Mouse (Mus musculus): ENCODE measurements around the gene Csnk1d. TPM values are rescaled to one million over a fixed set of nuclear protein-coding genes. Genes with fewer than 3 reads are reported as not detected.

Gene Csnk1d
- polyA plus RNA-seq, 1 experiment from 2014 or later = 154 TPM

- Histone ChIP-seq H3K27ac (no peak overlapping the region), H3K27me3 (no peaks in the 10 kb centered on the region), H3K4me3 (replicated peaks) (no peak overlapping the region), H3K9me3 (no peaks in the 10 kb centered on the region), H3K36me3 (peaks cover 48% of the 10 kb centered on the region), H3K4me1 (replicated peaks) (peaks cover 28% of the 10 kb centered on the region), H3K9ac (replicated peaks) (no peak overlapping the region), H3K4me2 (no peak overlapping the region)
- no peak for ATAC-seq (ENCODE audit: insufficient number of reproducible peaks, insufficient read depth, low FRiP score, low TSS enrichment, low read depth)
- WGBS = 88% methylated on average over 3 of the region's 3 CpGs
Observed at GRCm38 (mm10) chr11:120987608-120988007, 3.5 kb downstream of the Csnk1d start.

- no peaks in the 10 kb centered on the region for H3K9me3 ChIP-seq
- H3K27ac ChIP-seq = no peak overlapping the region
- no peak for ATAC-seq (ENCODE audit: insufficient number of reproducible peaks, insufficient read depth, low FRiP score, low TSS enrichment, low read depth)
- H3K36me3 ChIP-seq = peaks cover 76% of the 10 kb centered on the region
- no peak overlapping the region for H3K9ac ChIP-seq (replicated peaks)
- no peaks in the 10 kb centered on the region for H3K27me3 ChIP-seq
- H3K4me3 ChIP-seq (replicated peaks) = no peak overlapping the region
- WGBS = 78% methylated on average over 4 of the region's 4 CpGs
- peaks cover 17% of the 10 kb centered on the region for H3K4me1 ChIP-seq (replicated peaks)
- no peak overlapping the region for H3K4me2 ChIP-seq
Observed at GRCm38 (mm10) chr11:120984448-120985330, 6.4 kb downstream of the Csnk1d start.

GRCm38 (mm10) chr11:120982459-120982858, 8.7 kb downstream of the Csnk1d start:
- no peak overlapping the region for H3K9ac ChIP-seq (replicated peaks)
- no peaks in the 10 kb centered on the region for H3K27me3 ChIP-seq
- H3K9me3 ChIP-seq = no peaks in the 10 kb centered on the region
- no peak overlapping the region for H3K4me2 ChIP-seq
- peaks cover 98% of the 10 kb centered on the region for H3K36me3 ChIP-seq
- H3K4me3 ChIP-seq (replicated peaks) = no peak overlapping the region
- no peak for ATAC-seq (ENCODE audit: insufficient number of reproducible peaks, insufficient read depth, low FRiP score, low TSS enrichment, low read depth)
- H3K4me1 ChIP-seq (replicated peaks) = peaks cover 2% of the 10 kb centered on the region; the same call in 1 of the 2 replicates
- no peak overlapping the region for H3K27ac ChIP-seq

- H3K36me3 ChIP-seq = peaks cover 98% of the 10 kb centered on the region
- ATAC-seq (ENCODE audit: insufficient number of reproducible peaks, insufficient read depth, low FRiP score, low TSS enrichment, low read depth) = no peak
- H3K4me3 ChIP-seq (replicated peaks) = no peak overlapping the region
- no peak overlapping the region for H3K9ac ChIP-seq (replicated peaks)
- H3K9me3 ChIP-seq = no peaks in the 10 kb centered on the region
- H3K27me3 ChIP-seq = no peaks in the 10 kb centered on the region
- H3K4me1 ChIP-seq (replicated peaks) = no peaks in the 10 kb centered on the region; the same call in 1 of the 2 replicates
- H3K27ac ChIP-seq = no peak overlapping the region
- no peak overlapping the region for H3K4me2 ChIP-seq
- 92% methylated on average over 4 of the region's 4 CpGs for WGBS
Observed at GRCm38 (mm10) chr11:120981661-120982060, 9.5 kb downstream of the Csnk1d start.

- 92% methylated on average over 9 of the region's 9 CpGs for WGBS
- H3K9me3 ChIP-seq = no peaks in the 10 kb centered on the region
- peaks cover 96% of the 10 kb centered on the region for H3K36me3 ChIP-seq
- H3K4me2 ChIP-seq = no peak overlapping the region
- H3K27me3 ChIP-seq = no peaks in the 10 kb centered on the region
- no peak overlapping the region for H3K4me3 ChIP-seq (replicated peaks)
- H3K9ac ChIP-seq (replicated peaks) = no peak overlapping the region
- no peaks in the 10 kb centered on the region; the same call in 1 of the 2 replicates for H3K4me1 ChIP-seq (replicated peaks)
- no peak overlapping the region for H3K27ac ChIP-seq
- no peak for ATAC-seq (ENCODE audit: insufficient number of reproducible peaks, insufficient read depth, low FRiP score, low TSS enrichment, low read depth)
Observed at GRCm38 (mm10) chr11:120980427-120981035, 10.6 kb downstream of the Csnk1d start.

GRCm38 (mm10) chr11:120979711-120980426, 11.3 kb downstream of the Csnk1d start:
- Histone ChIP-seq H3K36me3 (peaks cover 96% of the 10 kb centered on the region), H3K9ac (replicated peaks) (no peak overlapping the region), H3K4me3 (replicated peaks) (no peak overlapping the region), H3K4me1 (replicated peaks) (no peaks in the 10 kb centered on the region; the same call in 1 of the 2 replicates), H3K9me3 (no peaks in the 10 kb centered on the region), H3K27ac (no peak overlapping the region), H3K4me2 (no peak overlapping the region), H3K27me3 (no peaks in the 10 kb centered on the region)
- 84% methylated on average over 8 of the region's 8 CpGs for WGBS
- ATAC-seq (ENCODE audit: insufficient number of reproducible peaks, insufficient read depth, low FRiP score, low TSS enrichment, low read depth) = no peak

GRCm38 (mm10) chr11:120973318-120973717, 17.8 kb downstream of the Csnk1d start:
- no peaks in the 10 kb centered on the region for H3K4me1 ChIP-seq (replicated peaks)
- H3K9ac ChIP-seq (replicated peaks) = no peak overlapping the region
- no peak overlapping the region for H3K4me2 ChIP-seq
- no peak overlapping the region for H3K27ac ChIP-seq
- H3K9me3 ChIP-seq = no peaks in the 10 kb centered on the region
- 88% methylated on average over 6 of the region's 6 CpGs for WGBS
- no peak for ATAC-seq (ENCODE audit: insufficient number of reproducible peaks, insufficient read depth, low FRiP score, low TSS enrichment, low read depth)
- peaks cover 98% of the 10 kb centered on the region for H3K36me3 ChIP-seq
- H3K27me3 ChIP-seq = no peaks in the 10 kb centered on the region
- H3K4me3 ChIP-seq (replicated peaks) = no peak overlapping the region

- no peak for ATAC-seq (ENCODE audit: insufficient number of reproducible peaks, insufficient read depth, low FRiP score, low TSS enrichment, low read depth)
- H3K4me1 ChIP-seq (replicated peaks) = peaks cover 3% of the 10 kb centered on the region; the same call in 1 of the 2 replicates
- no peak overlapping the region for H3K9ac ChIP-seq (replicated peaks)
- peaks cover 100% of the 10 kb centered on the region for H3K36me3 ChIP-seq
- H3K4me3 ChIP-seq (replicated peaks) = no peak overlapping the region
- WGBS = 92% methylated on average over 5 of the region's 5 CpGs
- H3K27ac ChIP-seq = no peak overlapping the region
- no peak overlapping the region for H3K4me2 ChIP-seq
- H3K27me3 ChIP-seq = no peaks in the 10 kb centered on the region
- no peaks in the 10 kb centered on the region for H3K9me3 ChIP-seq
Observed at GRCm38 (mm10) chr11:120971237-120971636, 19.9 kb downstream of the Csnk1d start.

- Histone ChIP-seq H3K27me3 (no peaks in the 10 kb centered on the region), H3K4me2 (no peak overlapping the region), H3K4me1 (replicated peaks) (peaks cover 9% of the 10 kb centered on the region), H3K4me3 (replicated peaks) (no peak overlapping the region), H3K9ac (replicated peaks) (no peak overlapping the region), H3K36me3 (peaks cover 100% of the 10 kb centered on the region), H3K27ac (no peak overlapping the region), H3K9me3 (no peaks in the 10 kb centered on the region)
- 95% methylated on average over 5 of the region's 5 CpGs for WGBS
- ATAC-seq (ENCODE audit: insufficient number of reproducible peaks, insufficient read depth, low FRiP score, low TSS enrichment, low read depth) = no peak
Observed at GRCm38 (mm10) chr11:120969742-120970141, 21.4 kb downstream of the Csnk1d start.

- Histone ChIP-seq H3K4me2 (no peak overlapping the region), H3K27ac (no peak overlapping the region), H3K4me3 (replicated peaks) (no peak overlapping the region), H3K4me1 (replicated peaks) (peaks cover 9% of the 10 kb centered on the region), H3K9me3 (no peaks in the 10 kb centered on the region), H3K27me3 (no peaks in the 10 kb centered on the region), H3K9ac (replicated peaks) (no peak overlapping the region), H3K36me3 (peaks cover 100% of the 10 kb centered on the region)
- ATAC-seq (ENCODE audit: insufficient number of reproducible peaks, insufficient read depth, low FRiP score, low TSS enrichment, low read depth) = no peak
- WGBS = 80% methylated on average over 4 of the region's 4 CpGs
Observed at GRCm38 (mm10) chr11:120965587-120965986, 25.5 kb downstream of the Csnk1d start.

All from limb, embryonic 12.5 days (tissue).